Mouse (Mus musculus): ENCODE data around the gene Oas1a.

DNA sequence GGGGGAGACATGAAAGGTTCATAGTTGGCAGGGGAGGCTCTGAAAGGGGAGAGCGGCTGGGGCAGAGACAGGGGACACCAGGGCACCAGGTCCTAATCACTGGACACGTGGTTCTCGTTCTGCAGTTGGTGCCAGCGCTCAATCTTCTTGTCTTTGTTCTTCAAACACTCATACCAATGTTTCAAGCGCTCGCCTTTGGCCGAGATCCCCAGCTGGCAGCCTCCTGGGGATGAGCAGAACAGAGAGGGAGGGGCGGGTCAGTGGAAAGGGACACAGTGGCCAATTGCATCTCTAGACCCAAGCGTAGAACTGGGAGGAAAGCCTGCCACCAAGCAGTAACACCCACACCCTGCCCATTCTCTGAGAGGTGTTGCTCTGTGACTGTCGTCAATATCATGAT, 34.8 kb upstream of the Oas1a start:
- no peak for TF ChIP-seq CTCF (IDR thresholded peaks at IDR 0.05)
- no peak for TF ChIP-seq EP300 (IDR thresholded peaks at IDR 0.05)

Measured in lung, postnatal 0 days (tissue).